Mouse (Mus musculus): ENCODE measurements around the gene Snx20. TPM values are rescaled to one million over a fixed set of nuclear protein-coding genes. Genes with fewer than 3 reads are reported as not detected.
"Not testable (repeated sequence)": the region's sequence is repeated elsewhere in the genome, so short reads cannot be mapped to it uniquely, and the experiment has no call there.

Gene Snx20
- total and polyA plus RNA-seq, 3 experiments: 1.0 to 1.6 (median 1.1) TPM

GRCm38 (mm10) chr8:88664947-88665346, 29.0 kb upstream of the Snx20 start:
- Histone ChIP-seq H3K27ac (no peak overlapping the region), H3K36me3 (ENCODE audit: control insufficient read depth, insufficient read depth, low read length) (no peaks in the 10 kb centered on the region), H3K27me3 (ENCODE audit: control insufficient read depth, insufficient read depth, low read length) (no peaks in the 10 kb centered on the region), H3K4me1 (ENCODE audit: control insufficient read depth, insufficient read depth, low read length) (no peaks in the 10 kb centered on the region), H3K79me2 (replicated peaks; ENCODE audit: control insufficient read depth, insufficient read depth, low read length) (no peaks in the 10 kb centered on the region), H3K9ac (ENCODE audit: low read depth, low read length) (no peak overlapping the region), H3K4me3 (no peak overlapping the region)
- intact Hi-C loops (cut with DNase I): no loop called here
- TF ChIP-seq EP300 (IDR thresholded peaks at IDR 0.05; ENCODE audit: insufficient read depth, low read depth, low read length): no peak
- TF ChIP-seq CTCF (IDR thresholded peaks at IDR 0.05): no peak
- TF ChIP-seq POLR2A (IDR thresholded peaks at IDR 0.05; ENCODE audit: insufficient read depth, low read depth, low read length): no peak
- WGBS: 80% methylated on average over 19 of the region's 19 CpGs
- no peak for DNase-seq

- H3K27ac ChIP-seq: no peak overlapping the region
- WGBS: 82% methylated on average over 16 of the region's 16 CpGs
- no peaks in the 10 kb centered on the region for H3K27me3 ChIP-seq (ENCODE audit: control insufficient read depth, insufficient read depth, low read length)
- no peaks in the 10 kb centered on the region for H3K79me2 ChIP-seq (replicated peaks; ENCODE audit: control insufficient read depth, insufficient read depth, low read length)
- no peaks in the 10 kb centered on the region for H3K4me1 ChIP-seq (ENCODE audit: control insufficient read depth, insufficient read depth, low read length)
- DNase-seq: no peak
- no peak overlapping the region for H3K9ac ChIP-seq (ENCODE audit: low read depth, low read length)
- no peak overlapping the region for H3K4me3 ChIP-seq
- TF ChIP-seq CTCF (IDR thresholded peaks at IDR 0.05) (no peak), POLR2A (IDR thresholded peaks at IDR 0.05; ENCODE audit: insufficient read depth, low read depth, low read length) (no peak), EP300 (IDR thresholded peaks at IDR 0.05; ENCODE audit: insufficient read depth, low read depth, low read length) (no peak)
- intact Hi-C loops (cut with DNase I): no loop called here
- H3K36me3 ChIP-seq (ENCODE audit: control insufficient read depth, insufficient read depth, low read length): no peaks in the 10 kb centered on the region
Observed at GRCm38 (mm10) chr8:88664121-88664520, 28.2 kb upstream of the Snx20 start.

GRCm38 (mm10) chr8:88662401-88662821, 26.5 kb upstream of the Snx20 start:
- TF ChIP-seq POLR2A (IDR thresholded peaks at IDR 0.05; ENCODE audit: insufficient read depth, low read depth, low read length): no peak
- no peak for TF ChIP-seq EP300 (IDR thresholded peaks at IDR 0.05; ENCODE audit: insufficient read depth, low read depth, low read length)
- TF ChIP-seq CTCF (IDR thresholded peaks at IDR 0.05): no peak
- 65% methylated on average over 6 of the region's 6 CpGs for WGBS
- H3K9ac ChIP-seq (ENCODE audit: low read depth, low read length): no peak overlapping the region
- no peaks in the 10 kb centered on the region for H3K4me1 ChIP-seq (ENCODE audit: control insufficient read depth, insufficient read depth, low read length)
- H3K27ac ChIP-seq: no peak overlapping the region
- H3K36me3 ChIP-seq (ENCODE audit: control insufficient read depth, insufficient read depth, low read length): no peaks in the 10 kb centered on the region
- no peaks in the 10 kb centered on the region for H3K27me3 ChIP-seq (ENCODE audit: control insufficient read depth, insufficient read depth, low read length)
- peak in 1 of 2 experiments; percentile 60 for DNase-seq
- no peak overlapping the region for H3K4me3 ChIP-seq
- H3K79me2 ChIP-seq (replicated peaks; ENCODE audit: control insufficient read depth, insufficient read depth, low read length): no peaks in the 10 kb centered on the region
- intact Hi-C loops (cut with DNase I): no loop called here

GRCm38 (mm10) chr8:88659873-88660272, 23.9 kb upstream of the Snx20 start:
- Histone ChIP-seq H3K79me2 (replicated peaks; ENCODE audit: control insufficient read depth, insufficient read depth, low read length) (no peaks in the 10 kb centered on the region), H3K9ac (ENCODE audit: low read depth, low read length) (no peak overlapping the region), H3K4me1 (ENCODE audit: control insufficient read depth, insufficient read depth, low read length) (no peaks in the 10 kb centered on the region; the same call in 1 of the 2 replicates), H3K27me3 (ENCODE audit: control insufficient read depth, insufficient read depth, low read length) (no peaks in the 10 kb centered on the region), H3K4me3 (no peak overlapping the region), H3K36me3 (ENCODE audit: control insufficient read depth, insufficient read depth, low read length) (no peaks in the 10 kb centered on the region), H3K27ac (no peak overlapping the region)
- TF ChIP-seq EP300 (IDR thresholded peaks at IDR 0.05; ENCODE audit: insufficient read depth, low read depth, low read length) (no peak), POLR2A (IDR thresholded peaks at IDR 0.05; ENCODE audit: insufficient read depth, low read depth, low read length) (no peak), CTCF (IDR thresholded peaks at IDR 0.05) (no peak)
- no peak for DNase-seq
- intact Hi-C loops (cut with DNase I): no loop called here
- 61% methylated on average over 3 of the region's 3 CpGs for WGBS

GRCm38 (mm10) chr8:88655334-88655733, 19.4 kb upstream of the Snx20 start:
- Histone ChIP-seq H3K27ac (no peak overlapping the region), H3K27me3 (ENCODE audit: control insufficient read depth, insufficient read depth, low read length) (no peaks in the 10 kb centered on the region), H3K36me3 (ENCODE audit: control insufficient read depth, insufficient read depth, low read length) (no peaks in the 10 kb centered on the region), H3K4me1 (ENCODE audit: control insufficient read depth, insufficient read depth, low read length) (peaks cover 8% of the 10 kb centered on the region), H3K9ac (ENCODE audit: low read depth, low read length) (no peak overlapping the region), H3K79me2 (replicated peaks; ENCODE audit: control insufficient read depth, insufficient read depth, low read length) (no peaks in the 10 kb centered on the region), H3K4me3 (no peak overlapping the region)
- DNase-seq: no peak
- intact Hi-C loops (cut with DNase I): no loop called here
- TF ChIP-seq POLR2A (IDR thresholded peaks at IDR 0.05; ENCODE audit: insufficient read depth, low read depth, low read length): no peak
- TF ChIP-seq CTCF (IDR thresholded peaks at IDR 0.05): no peak
- no peak for TF ChIP-seq EP300 (IDR thresholded peaks at IDR 0.05; ENCODE audit: insufficient read depth, low read depth, low read length)

- intact Hi-C loops (cut with DNase I); H3K36me3 ChIP-seq (ENCODE audit: control insufficient read depth, insufficient read depth, low read length); H3K9ac ChIP-seq (ENCODE audit: low read depth, low read length); H3K4me3 ChIP-seq; H3K27me3 ChIP-seq (ENCODE audit: control insufficient read depth, insufficient read depth, low read length); H3K79me2 ChIP-seq (replicated peaks; ENCODE audit: control insufficient read depth, insufficient read depth, low read length): not testable (repeated sequence)
- peak; percentile 38 to 46 for DNase-seq
- Histone ChIP-seq H3K4me1 (ENCODE audit: control insufficient read depth, insufficient read depth, low read length) (peaks cover 23% of the 10 kb centered on the region), H3K27ac (peak overlapping the region; percentile 55)
- 33% methylated on average over 4 of the region's 4 CpGs for WGBS
Observed at GRCm38 (mm10) chr8:88651122-88651521, 15.2 kb upstream of the Snx20 start.

Data from heart, adult 2 months (tissue).